Mouse (Mus musculus): ENCODE results near the gene Csk. TPM values are rescaled to one million over a fixed set of nuclear protein-coding genes. Genes with fewer than 3 reads are reported as not detected.
A peak's percentile ranks its signal among the peaks of the same experiment; 100 is the strongest.

The Csk gene
- polyA plus RNA-seq, 1 experiment, result 42.4 TPM

DNA sequence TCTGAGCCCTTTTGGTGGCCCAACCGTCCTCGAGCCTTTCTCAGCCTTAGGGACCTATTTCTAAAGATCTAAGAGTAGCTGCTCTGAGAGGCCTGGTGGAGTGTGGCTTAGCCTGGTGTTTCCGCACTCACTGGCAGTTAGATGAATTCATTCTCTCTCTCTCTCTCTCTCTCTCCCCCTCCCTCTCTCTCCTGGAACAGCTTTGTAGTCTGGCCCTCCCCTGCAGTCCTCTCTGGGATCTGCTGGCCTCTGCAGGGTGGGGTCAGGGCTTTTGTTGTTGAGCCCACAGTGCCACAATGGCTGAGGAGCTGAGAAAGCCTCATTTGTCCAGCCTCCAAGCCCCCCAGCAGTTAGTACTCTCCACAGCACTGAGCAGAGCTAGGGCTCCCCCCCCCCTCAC is 576 bp downstream of the Csk start:
- Histone ChIP-seq H3K36me3 (ENCODE audit: control insufficient read depth, insufficient read depth, low read length) (no peaks in the 10 kb centered on the region), H3K27ac (ENCODE audit: insufficient read depth, low read depth, low read length) (no peak overlapping the region), H3K4me3 (ENCODE audit: insufficient read depth, low read depth, low read length) (no peak overlapping the region), H3K27me3 (replicated peaks; ENCODE audit: control insufficient read depth, insufficient read depth, low read length) (no peaks in the 10 kb centered on the region), H3K4me1 (ENCODE audit: control insufficient read depth, insufficient read depth, low read length) (no peaks in the 10 kb centered on the region; the same call in 1 of the 2 replicates)
- no peak for DNase-seq
- 81% methylated on average over 3 of the region's 3 CpGs for WGBS
- no peak for TF ChIP-seq POLR2A (IDR thresholded peaks at IDR 0.05; ENCODE audit: low read depth, low read length)
- no peak for TF ChIP-seq CTCF (conservative IDR thresholded peaks at IDR 0.05; ENCODE audit: insufficient read depth, insufficient read length, low read depth, low read length)

GRCm38 (mm10) chr9:57652351-57652750 is 1.1 kb downstream of the Csk start:
- H3K4me3 ChIP-seq (ENCODE audit: insufficient read depth, low read depth, low read length), result no peak overlapping the region
- 72% methylated on average over 9 of the region's 9 CpGs for WGBS
- H3K27me3 ChIP-seq (replicated peaks; ENCODE audit: control insufficient read depth, insufficient read depth, low read length), result no peaks in the 10 kb centered on the region
- no peak for TF ChIP-seq POLR2A (IDR thresholded peaks at IDR 0.05; ENCODE audit: low read depth, low read length)
- TF ChIP-seq CTCF (conservative IDR thresholded peaks at IDR 0.05; ENCODE audit: insufficient read depth, insufficient read length, low read depth, low read length), result no peak
- no peak for DNase-seq
- no peaks in the 10 kb centered on the region; the same call in 1 of the 2 replicates for H3K4me1 ChIP-seq (ENCODE audit: control insufficient read depth, insufficient read depth, low read length)
- H3K36me3 ChIP-seq (ENCODE audit: control insufficient read depth, insufficient read depth, low read length), result no peaks in the 10 kb centered on the region
- H3K27ac ChIP-seq (ENCODE audit: insufficient read depth, low read depth, low read length), result no peak overlapping the region; the same call in 1 of the 2 replicates

- 67% methylated on average over 6 of the region's 6 CpGs for WGBS
- no peak for TF ChIP-seq POLR2A (IDR thresholded peaks at IDR 0.05; ENCODE audit: low read depth, low read length)
- no peak overlapping the region for H3K27ac ChIP-seq (ENCODE audit: insufficient read depth, low read depth, low read length)
- peak; percentile 29 for DNase-seq
- H3K27me3 ChIP-seq (replicated peaks; ENCODE audit: control insufficient read depth, insufficient read depth, low read length), result no peaks in the 10 kb centered on the region
- no peaks in the 10 kb centered on the region; the same call in 1 of the 2 replicates for H3K4me1 ChIP-seq (ENCODE audit: control insufficient read depth, insufficient read depth, low read length)
- no peaks in the 10 kb centered on the region for H3K36me3 ChIP-seq (ENCODE audit: control insufficient read depth, insufficient read depth, low read length)
- no peak overlapping the region for H3K4me3 ChIP-seq (ENCODE audit: insufficient read depth, low read depth, low read length)
These were observed 2.6 kb downstream of the Csk start for GRCm38 (mm10) chr9:57650786-57651311.

DNA sequence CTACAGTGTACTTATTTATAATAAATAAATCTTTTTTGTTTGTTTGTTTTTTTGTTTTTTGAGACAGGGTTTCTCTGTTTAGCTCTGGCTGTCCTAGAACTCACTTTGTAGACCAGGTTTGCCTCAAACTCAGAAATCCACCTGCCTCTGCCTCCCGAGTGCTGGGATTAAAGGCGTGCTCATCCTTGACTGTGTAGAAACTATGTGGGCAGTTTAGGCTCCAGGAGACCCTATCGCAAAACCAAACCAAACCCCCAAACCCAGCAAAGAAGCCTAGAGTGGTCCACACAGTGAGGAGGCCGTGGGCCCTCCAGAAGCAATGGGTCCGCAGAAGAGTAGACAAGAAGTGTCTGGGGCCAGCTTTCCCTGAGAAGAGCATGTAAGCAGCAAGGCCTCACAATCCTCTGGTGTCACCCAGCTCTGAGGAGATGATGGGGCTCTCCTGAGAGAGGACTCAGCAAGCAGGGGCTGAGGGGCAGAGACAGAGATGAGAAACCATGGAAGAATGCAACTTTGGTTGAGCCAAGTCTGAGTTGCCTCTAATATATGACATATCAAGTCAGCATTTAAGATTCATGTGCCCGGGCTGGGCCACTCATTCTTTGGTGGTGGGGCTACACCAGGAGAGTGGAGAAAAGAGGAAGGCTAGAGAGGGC is 3.2 kb downstream of the Csk start:
- H3K27me3 ChIP-seq (replicated peaks; ENCODE audit: control insufficient read depth, insufficient read depth, low read length), result no peaks in the 10 kb centered on the region
- H3K36me3 ChIP-seq (ENCODE audit: control insufficient read depth, insufficient read depth, low read length), result no peaks in the 10 kb centered on the region
- no peak overlapping the region for H3K4me3 ChIP-seq (ENCODE audit: insufficient read depth, low read depth, low read length)
- no peaks in the 10 kb centered on the region for H3K4me1 ChIP-seq (ENCODE audit: control insufficient read depth, insufficient read depth, low read length)
- TF ChIP-seq POLR2A (IDR thresholded peaks at IDR 0.05; ENCODE audit: low read depth, low read length) (no peak), CTCF (conservative IDR thresholded peaks at IDR 0.05; ENCODE audit: insufficient read depth, insufficient read length, low read depth, low read length) (no peak)
- no peak overlapping the region; the same call in 1 of the 2 replicates for H3K27ac ChIP-seq (ENCODE audit: insufficient read depth, low read depth, low read length)
- 98% methylated on average over 6 of the region's 6 CpGs for WGBS
- DNase-seq, result no peak

DNA sequence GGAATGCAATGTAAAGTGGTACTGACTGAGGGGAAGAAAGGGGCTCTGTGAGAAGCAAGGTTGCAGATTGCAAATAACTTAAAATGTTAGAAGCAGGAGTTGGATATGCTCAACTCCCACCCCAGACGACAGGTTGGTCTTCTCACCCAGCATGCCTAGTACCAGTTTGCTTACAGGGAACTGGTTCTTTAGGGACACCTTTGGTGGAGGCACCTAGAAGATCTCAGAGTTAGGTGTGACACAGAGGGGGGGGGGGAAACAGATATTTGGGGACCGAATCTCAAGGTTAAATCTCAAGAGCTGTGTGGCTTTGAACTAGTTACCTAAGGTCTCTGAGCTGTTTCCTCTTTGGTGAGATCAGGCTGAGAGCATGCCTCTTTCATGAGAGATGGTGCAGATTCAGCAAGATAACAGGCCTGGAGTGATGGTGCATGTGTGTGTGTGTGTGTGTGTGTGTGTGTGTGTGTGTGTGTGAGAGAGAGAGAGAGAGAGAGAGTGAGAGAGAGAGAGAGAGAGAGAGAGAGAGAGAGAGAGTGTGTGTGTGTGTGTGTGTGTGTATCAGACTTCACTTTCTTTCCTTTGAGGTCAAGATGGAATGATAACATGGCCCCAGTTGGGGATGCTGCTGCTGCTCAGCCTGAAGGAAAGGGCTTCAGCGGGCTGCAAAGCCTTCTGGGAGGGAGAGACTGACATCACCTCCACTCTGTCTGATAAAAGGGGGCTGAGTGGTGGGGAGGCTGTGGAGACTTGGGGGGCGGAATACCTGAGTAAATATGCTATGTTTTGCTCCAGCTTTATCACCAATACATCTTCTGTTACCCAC is 5.9 kb downstream of the Csk start:
- Histone ChIP-seq H3K4me3 (ENCODE audit: insufficient read depth, low read depth, low read length) (no peak overlapping the region), H3K36me3 (ENCODE audit: control insufficient read depth, insufficient read depth, low read length) (no peaks in the 10 kb centered on the region), H3K4me1 (ENCODE audit: control insufficient read depth, insufficient read depth, low read length) (peaks cover 15% of the 10 kb centered on the region), H3K27me3 (replicated peaks; ENCODE audit: control insufficient read depth, insufficient read depth, low read length) (no peaks in the 10 kb centered on the region), H3K27ac (ENCODE audit: insufficient read depth, low read depth, low read length) (no peak overlapping the region)
- no peak for DNase-seq
- WGBS, result 81% methylated on average over 4 of the region's 4 CpGs
- TF ChIP-seq POLR2A (IDR thresholded peaks at IDR 0.05; ENCODE audit: low read depth, low read length), result no peak
- TF ChIP-seq CTCF (conservative IDR thresholded peaks at IDR 0.05; ENCODE audit: insufficient read depth, insufficient read length, low read depth, low read length), result no peak

DNA sequence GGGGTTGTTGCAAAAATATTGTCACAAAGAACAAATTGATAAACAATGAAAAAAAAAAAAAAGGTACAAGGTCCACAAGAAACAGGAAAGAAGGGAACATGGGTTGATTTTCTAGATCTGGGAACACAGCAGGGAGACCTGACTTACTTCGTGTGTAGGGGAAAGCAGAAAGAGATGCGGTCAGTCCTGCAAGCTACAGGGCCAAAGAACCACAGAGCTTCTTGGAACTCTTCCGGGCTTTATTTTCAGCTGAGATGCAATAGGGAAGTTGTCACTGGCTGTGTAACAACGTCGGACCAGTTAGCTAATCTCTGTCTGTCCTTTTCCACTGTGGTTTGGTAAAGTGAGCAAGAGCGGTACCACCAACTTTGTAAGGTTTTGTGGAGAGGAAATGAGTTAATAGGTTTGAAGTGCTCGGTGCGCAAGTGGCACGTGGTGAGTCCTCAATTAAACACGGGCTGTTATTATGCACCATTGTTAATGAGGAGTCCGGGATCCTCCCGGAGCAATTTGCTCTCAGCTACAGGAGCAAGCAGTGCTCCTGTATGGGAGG is 6.8 kb downstream of the Csk start:
- 70% methylated on average over 12 of the region's 12 CpGs for WGBS
- Histone ChIP-seq H3K4me1 (ENCODE audit: control insufficient read depth, insufficient read depth, low read length) (peaks cover 15% of the 10 kb centered on the region), H3K27ac (ENCODE audit: insufficient read depth, low read depth, low read length) (no peak overlapping the region), H3K27me3 (replicated peaks; ENCODE audit: control insufficient read depth, insufficient read depth, low read length) (no peaks in the 10 kb centered on the region), H3K36me3 (ENCODE audit: control insufficient read depth, insufficient read depth, low read length) (no peaks in the 10 kb centered on the region), H3K4me3 (ENCODE audit: insufficient read depth, low read depth, low read length) (no peak overlapping the region)
- TF ChIP-seq CTCF (conservative IDR thresholded peaks at IDR 0.05; ENCODE audit: insufficient read depth, insufficient read length, low read depth, low read length), result no peak
- no peak for TF ChIP-seq POLR2A (IDR thresholded peaks at IDR 0.05; ENCODE audit: low read depth, low read length)
- DNase-seq, result peak; percentile 46

All from kidney, adult 2 months (tissue).